Mouse (Mus musculus) C2C12 (cell line): ENCODE data around the gene Ska2. TPM values are rescaled to one million over a fixed set of nuclear protein-coding genes. Genes with fewer than 3 reads are reported as not detected.
A peak's percentile ranks its signal among the peaks of the same experiment; 100 is the strongest.

Source experiments
- H3K27me3 ChIP-seq: one replicate; pipeline ENCODE4 v1.6.1; 2011; ENCODE audit not compliant: control insufficient read depth, insufficient read depth, insufficient read length
- H3K36me3 ChIP-seq: one replicate; pipeline ENCODE4 v1.6.1; 2011; ENCODE audit not compliant: control insufficient read depth, insufficient read depth
- H3K4me3 ChIP-seq: one replicate; pipeline ENCODE4 v1.5.1; 2011; ENCODE audit warnings: mild to moderate bottlenecking, control low read depth; ENCODE audit not compliant: poor library complexity, insufficient read depth, severe bottlenecking
- H3K79me2 ChIP-seq: one replicate; pipeline ENCODE4 v1.6.1; 2011; ENCODE audit not compliant: control insufficient read depth, insufficient read depth
- H3K79me3 ChIP-seq: one replicate; pipeline ENCODE4 v1.6.1; 2011; ENCODE audit warnings: low read depth, control low read depth
- H3ac ChIP-seq: one replicate; pipeline ENCODE3; 2011; ENCODE audit warnings: low read depth; ENCODE audit not compliant: control insufficient read depth, insufficient read length
- CEBPB ChIP-seq: IDR thresholded peaks from one replicate; pipeline ENCODE4 v1.6.1; 2011; ENCODE audit warnings: low read depth, mild to moderate bottlenecking, control low read depth, moderate library complexity
- CTCF ChIP-seq: IDR thresholded peaks from one replicate; pipeline ENCODE4 v1.5.1; 2011; ENCODE audit not compliant: control insufficient read depth, insufficient read depth, insufficient read length
- FOSL1 ChIP-seq: IDR thresholded peaks from one replicate; pipeline ENCODE4 v1.8.0; 2011; ENCODE audit warnings: mild to moderate bottlenecking, low read length; ENCODE audit not compliant: poor library complexity, insufficient read depth, severe bottlenecking
- MAX ChIP-seq: IDR thresholded peaks from one replicate; pipeline ENCODE4 v1.6.1; 2011; ENCODE audit warnings: mild to moderate bottlenecking, control low read depth
- MYOD1 ChIP-seq: IDR thresholded peaks from one replicate; pipeline ENCODE4 v1.6.1; 2011; ENCODE audit warnings: low read depth; ENCODE audit not compliant: control insufficient read depth, insufficient read length
- MYOG ChIP-seq: IDR thresholded peaks from one replicate; pipeline ENCODE4 v1.6.1; 2011; ENCODE audit not compliant: control insufficient read depth, insufficient read length; ENCODE audit errors: extremely low read depth
- USF1 ChIP-seq: IDR thresholded peaks from one replicate; pipeline ENCODE4 v1.6.1; 2011; ENCODE audit warnings: low read depth, mild to moderate bottlenecking, control low read depth, moderate library complexity
- polyA plus RNA-seq: library from polyadenylated mRNA; unstranded; fragments of >200 nt; fragmentation: generic; extraction: Trizol; gene quantifications from one replicate; pipeline ENCODE4 v1.2.1, GENCODE M21; 2012; ENCODE audit warnings: missing spikeins

Gene Ska2
- polyA plus RNA-seq, 1 experiment = 15.1 TPM

DNA sequence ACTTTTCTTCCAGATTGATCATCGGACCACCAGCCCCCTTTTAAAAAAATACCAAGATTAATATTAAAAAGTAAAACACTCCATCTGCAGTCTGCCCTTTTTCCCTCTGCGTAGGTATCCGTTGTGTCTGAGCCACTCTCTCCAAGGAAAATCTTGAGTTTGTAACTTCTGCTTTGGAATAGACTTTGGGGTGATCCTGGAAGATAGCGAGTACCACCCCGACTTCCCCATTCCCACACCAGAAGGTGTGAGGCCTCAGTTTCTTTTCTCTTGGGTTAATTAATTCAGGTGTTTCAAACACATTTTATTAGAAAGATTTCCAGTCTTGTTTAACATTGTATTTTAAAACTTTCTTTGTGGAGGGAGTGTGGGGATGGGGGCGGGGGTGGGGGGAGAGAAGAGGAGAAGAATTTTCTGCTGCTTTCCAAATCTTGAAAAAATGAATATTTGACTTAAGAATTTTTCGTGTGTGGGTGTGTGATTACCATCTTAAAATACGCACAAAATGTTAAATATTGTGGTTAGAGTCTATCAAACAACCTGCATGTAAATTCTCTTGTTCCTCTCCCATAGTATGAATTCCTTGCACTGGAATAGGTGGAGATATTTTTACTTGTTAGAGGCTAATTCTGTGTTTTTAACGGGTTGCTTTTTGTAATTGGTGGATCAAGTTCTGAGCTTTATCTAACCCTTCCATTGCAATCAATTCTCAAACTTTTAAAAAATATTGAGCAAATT, 1.3 kb downstream of the Ska2 start:
- Histone ChIP-seq H3K4me3 (peak overlapping the region; percentile 90), H3K27me3 (no peaks in the 10 kb centered on the region), H3ac (peak overlapping the region; percentile 95), H3K79me2 (peaks cover 95% of the 10 kb centered on the region), H3K36me3 (peaks cover 58% of the 10 kb centered on the region), H3K79me3 (peaks cover 86% of the 10 kb centered on the region)
- TF ChIP-seq FOSL1 (no peak), USF1 (no peak)

DNA sequence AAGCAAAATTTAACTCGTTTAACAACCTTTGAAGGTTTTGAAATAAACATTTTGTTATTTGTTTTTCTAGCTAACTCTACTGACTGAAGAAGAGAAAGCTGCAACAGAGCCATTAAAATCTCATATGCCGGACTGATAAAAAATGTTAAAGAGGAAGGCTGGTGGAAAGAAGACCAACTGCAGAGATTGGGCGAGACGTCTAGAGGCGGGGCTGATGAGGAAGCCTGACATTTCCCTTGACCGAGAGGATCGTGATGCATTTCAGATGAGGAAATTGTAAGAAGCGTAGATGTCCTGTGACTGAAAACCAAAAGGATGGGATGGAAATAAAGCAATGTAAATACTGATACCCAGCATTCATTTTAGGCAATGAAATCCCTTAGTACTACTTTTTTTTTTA, 12.8 kb downstream of the Ska2 start:
- TF ChIP-seq CTCF (no peak), MYOD1 (no peak), MAX (no peak), MYOG (no peak), FOSL1 (no peak), CEBPB (no peak), USF1 (no peak)
- H3K27me3 ChIP-seq = no peaks in the 10 kb centered on the region
- H3K79me2 ChIP-seq = peaks cover 31% of the 10 kb centered on the region
- peaks cover 85% of the 10 kb centered on the region for H3K36me3 ChIP-seq
- no peak overlapping the region for H3K4me3 ChIP-seq
- H3K79me3 ChIP-seq = peaks cover 4% of the 10 kb centered on the region
- H3ac ChIP-seq = no peak overlapping the region

DNA sequence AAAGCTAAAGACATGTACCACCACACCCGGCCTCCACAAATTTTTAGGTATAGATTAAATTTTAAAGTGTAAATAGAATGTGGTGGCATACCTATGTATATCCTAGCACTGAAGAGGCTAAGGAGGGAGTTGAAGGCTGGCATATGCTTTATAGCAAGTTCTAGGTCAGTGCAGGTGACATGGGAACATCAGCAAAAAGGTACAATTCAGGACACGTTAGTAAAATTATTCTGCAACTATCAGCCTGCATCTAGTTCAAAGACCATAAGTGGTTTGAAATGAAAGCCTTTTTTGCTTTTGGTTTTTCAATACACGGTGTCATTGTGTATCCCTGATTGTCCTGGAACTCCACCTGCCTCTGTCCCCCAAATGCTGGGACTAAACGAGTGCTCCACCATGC, 16.5 kb downstream of the Ska2 start:
- no peak overlapping the region for H3ac ChIP-seq
- H3K79me3 ChIP-seq = peaks cover 14% of the 10 kb centered on the region
- H3K36me3 ChIP-seq = peaks cover 60% of the 10 kb centered on the region
- H3K79me2 ChIP-seq = peaks cover 32% of the 10 kb centered on the region
- H3K4me3 ChIP-seq = no peak overlapping the region
- H3K27me3 ChIP-seq = no peaks in the 10 kb centered on the region
- TF ChIP-seq USF1 (no peak), MYOG (no peak), CTCF (no peak), CEBPB (no peak), MYOD1 (no peak), FOSL1 (no peak), MAX (no peak)

DNA sequence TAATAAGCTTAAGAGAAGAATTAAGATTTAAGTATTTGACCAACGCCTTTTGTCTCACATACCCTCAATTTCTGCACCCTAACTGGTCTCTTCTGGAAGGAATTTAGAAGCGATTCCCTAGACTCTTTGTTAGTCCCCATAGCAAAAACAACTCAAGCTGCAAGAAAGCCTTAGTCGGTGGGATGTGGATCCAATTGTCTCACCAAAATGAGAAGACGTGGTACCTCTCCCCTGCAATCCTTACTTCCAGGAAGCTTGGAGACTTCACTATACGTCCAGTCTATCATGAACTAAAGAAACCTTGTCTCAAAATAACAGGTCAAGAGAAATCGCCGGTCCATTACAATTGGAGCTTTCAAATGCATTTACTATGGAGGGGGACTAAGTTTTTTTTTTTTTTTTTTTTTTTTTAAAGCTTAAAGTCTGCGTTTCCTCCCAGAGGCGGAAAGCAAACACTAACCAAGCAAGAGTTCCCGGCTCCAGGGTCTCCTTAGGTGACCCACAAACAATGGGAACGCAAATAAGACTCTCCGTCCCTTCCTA, 17.3 kb downstream of the Ska2 start:
- Histone ChIP-seq H3K79me2 (peaks cover 30% of the 10 kb centered on the region), H3K4me3 (peak overlapping the region; percentile 95), H3K36me3 (peaks cover 60% of the 10 kb centered on the region), H3ac (no peak overlapping the region), H3K27me3 (no peaks in the 10 kb centered on the region), H3K79me3 (peaks cover 14% of the 10 kb centered on the region)
- TF ChIP-seq USF1 = no peak
- TF ChIP-seq CTCF = no peak
- TF ChIP-seq MYOD1 = no peak
- TF ChIP-seq CEBPB = no peak
- TF ChIP-seq MAX = no peak

DNA sequence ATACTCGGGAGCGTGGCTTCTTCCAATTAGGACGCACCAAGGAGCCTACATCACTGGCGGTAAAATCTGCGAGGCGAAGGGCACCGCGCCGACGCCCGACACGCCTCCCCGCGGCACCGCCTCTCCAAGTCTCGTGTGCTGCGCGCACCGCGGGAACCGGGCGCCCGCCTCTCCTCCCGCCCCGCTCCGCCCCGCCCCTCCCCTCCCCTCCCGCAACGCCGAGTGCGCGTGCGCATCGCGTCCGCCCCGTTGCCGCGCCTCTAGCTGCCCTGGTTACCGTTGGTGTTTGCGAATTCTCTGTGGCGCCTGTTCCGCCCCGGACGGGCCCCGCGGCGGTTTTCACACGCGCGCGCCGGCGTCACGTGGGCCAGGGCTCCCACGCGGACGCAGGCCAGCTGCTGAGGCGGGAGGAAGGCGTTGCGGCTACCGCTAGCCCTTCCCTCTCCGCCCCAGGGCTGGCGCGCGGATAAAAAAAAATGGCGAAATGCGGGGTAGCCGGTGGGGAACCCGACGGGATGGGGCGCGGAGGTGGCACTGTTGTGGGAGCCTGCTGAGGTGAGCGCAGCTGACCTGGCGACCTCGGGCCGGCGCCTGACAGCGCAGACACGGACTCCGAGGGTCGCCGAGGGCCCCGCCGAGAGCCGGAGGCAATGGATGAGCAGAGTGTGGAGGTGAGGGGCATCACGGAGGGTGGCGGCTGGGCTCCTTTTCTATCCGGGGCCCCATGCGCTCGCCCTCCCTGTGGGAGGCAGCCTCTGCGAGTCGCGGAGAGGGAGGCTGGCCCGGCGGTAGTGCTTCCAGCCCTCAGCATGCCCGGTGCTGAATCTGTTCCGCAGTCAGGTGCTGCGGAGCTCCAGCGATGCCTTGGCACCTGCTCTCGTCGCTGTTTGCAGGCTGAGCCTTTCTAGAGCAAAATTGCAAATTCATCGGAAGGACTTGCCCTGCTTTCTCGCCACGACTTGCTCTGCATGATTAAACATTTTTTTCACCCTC, 18.1 kb downstream of the Ska2 start, which contains the start of gene Trim37:
TSS of gene Trim37 (plus strand) at position 254 of the 993 bp plus-strand sequence.
- TF ChIP-seq FOSL1 (no peak), MAX (peak; percentile 77), USF1 (peak; percentile 69), MYOD1 (no peak)
- H3K36me3 ChIP-seq = peaks cover 58% of the 10 kb centered on the region
- peak within 1 kb of the TSS; percentile 95 for H3K4me3 ChIP-seq
- peaks cover 30% of the 10 kb centered on the region for H3K79me2 ChIP-seq
- H3ac ChIP-seq = peak within 1 kb of the TSS; percentile 88
- H3K79me3 ChIP-seq = peaks cover 14% of the 10 kb centered on the region
- no peaks in the 10 kb centered on the region for H3K27me3 ChIP-seq
